Mouse (Mus musculus): ENCODE results near the gene Pycard. TPM values are rescaled to one million over a fixed set of nuclear protein-coding genes. Genes with fewer than 3 reads are reported as not detected.
A peak's percentile ranks its signal among the peaks of the same experiment; 100 is the strongest.
"Not testable (repeated sequence)": the region's sequence is repeated elsewhere in the genome, so short reads cannot be mapped to it uniquely, and the experiment has no call there.

Gene Pycard
- total RNA-seq, 2 experiments from 2014 or later: 5.6 to 8.0 TPM

DNA sequence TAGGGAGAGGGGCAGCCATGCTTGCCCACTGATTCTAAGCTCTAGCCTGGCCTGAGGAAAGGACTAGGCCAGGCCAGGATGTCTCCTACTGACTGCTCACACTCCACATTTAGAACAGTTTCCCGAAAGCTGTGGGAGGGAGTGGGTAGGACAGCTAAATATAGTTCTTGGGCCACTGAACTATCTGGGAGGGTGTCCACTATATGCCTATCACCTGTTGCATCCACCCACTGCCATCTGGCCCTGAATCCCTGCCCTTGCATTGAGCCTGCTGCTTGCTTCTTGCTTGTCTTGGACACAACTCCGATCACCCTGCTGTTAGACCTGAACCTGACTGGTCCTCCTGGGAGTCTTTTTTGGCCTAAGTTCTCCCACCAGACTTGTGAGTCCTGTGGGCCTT, 10.0 kb upstream of the Pycard start, which contains the start of gene Trim72:
TSS of gene Trim72 (plus strand) at position 262 of the 400 bp plus-strand sequence.
- DNase-seq: no peak

DNA sequence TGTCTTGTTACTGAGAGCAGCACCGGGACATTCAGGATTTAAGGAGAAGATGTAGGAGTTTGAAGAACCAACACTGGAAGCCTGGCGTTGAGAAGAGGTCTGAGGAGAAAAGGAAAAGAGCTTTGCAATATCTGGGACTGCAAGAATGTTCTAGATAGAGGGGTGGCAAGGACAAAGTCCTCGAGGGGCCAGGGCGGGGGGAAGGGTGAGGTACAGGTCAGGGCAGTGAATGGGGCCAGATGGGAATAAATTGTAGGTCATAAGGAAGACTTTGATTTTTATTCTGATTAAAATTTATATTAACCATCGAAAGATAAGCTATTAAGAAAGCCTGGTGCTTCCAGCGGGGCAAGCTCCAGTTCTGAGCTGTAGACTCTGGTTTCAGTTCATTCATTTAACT, 9.4 kb upstream of the Pycard start:
- DNase-seq: no peak

DNA sequence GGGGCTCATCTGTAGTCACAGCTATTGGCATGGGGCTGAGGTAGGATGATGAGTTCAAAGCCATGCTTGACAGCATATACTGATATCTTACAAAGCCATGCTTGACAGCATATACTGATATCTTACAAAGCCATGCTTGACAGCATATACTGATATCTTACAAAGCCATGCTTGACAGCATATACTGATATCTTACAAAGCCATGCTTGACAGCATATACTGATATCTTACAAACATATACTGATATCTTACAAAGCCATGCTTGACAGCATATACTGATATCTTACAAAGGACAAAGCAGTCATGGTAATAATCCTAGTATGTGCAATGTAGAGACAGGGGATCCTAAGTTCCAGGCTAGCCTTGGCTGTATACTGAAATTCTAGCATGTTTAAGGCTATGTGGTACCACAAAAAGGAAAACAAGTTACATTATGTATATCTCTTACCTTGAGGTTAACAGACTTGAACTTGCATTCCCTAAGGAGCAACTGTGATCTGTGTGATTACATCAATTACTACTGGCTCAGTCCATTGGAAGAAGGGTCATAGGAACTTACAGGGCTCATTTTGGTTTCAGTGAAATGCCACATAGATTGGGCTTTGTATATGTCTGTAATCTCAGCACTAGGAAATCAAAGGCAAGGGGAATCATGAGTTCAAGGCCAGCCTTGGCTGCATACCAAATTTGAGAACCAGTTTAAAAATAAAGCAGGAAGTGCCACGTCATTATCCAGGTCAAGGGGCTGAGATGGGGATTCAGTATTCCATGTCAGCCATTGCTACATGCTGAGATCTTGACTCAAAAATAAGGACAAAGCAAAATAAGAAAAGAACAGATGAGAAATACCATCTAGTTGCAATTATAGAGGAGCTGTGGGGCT, 6.6 kb upstream of the Pycard start:
- peak; percentile 36 for DNase-seq

- no peak for DNase-seq
These were observed 5.8 kb upstream of the Pycard start for GRCm38 (mm10) chr7:127999436-127999835.

- DNase-seq: no peak
These were observed 953 bp downstream of the Pycard start for GRCm38 (mm10) chr7:127992488-127993340.

DNA sequence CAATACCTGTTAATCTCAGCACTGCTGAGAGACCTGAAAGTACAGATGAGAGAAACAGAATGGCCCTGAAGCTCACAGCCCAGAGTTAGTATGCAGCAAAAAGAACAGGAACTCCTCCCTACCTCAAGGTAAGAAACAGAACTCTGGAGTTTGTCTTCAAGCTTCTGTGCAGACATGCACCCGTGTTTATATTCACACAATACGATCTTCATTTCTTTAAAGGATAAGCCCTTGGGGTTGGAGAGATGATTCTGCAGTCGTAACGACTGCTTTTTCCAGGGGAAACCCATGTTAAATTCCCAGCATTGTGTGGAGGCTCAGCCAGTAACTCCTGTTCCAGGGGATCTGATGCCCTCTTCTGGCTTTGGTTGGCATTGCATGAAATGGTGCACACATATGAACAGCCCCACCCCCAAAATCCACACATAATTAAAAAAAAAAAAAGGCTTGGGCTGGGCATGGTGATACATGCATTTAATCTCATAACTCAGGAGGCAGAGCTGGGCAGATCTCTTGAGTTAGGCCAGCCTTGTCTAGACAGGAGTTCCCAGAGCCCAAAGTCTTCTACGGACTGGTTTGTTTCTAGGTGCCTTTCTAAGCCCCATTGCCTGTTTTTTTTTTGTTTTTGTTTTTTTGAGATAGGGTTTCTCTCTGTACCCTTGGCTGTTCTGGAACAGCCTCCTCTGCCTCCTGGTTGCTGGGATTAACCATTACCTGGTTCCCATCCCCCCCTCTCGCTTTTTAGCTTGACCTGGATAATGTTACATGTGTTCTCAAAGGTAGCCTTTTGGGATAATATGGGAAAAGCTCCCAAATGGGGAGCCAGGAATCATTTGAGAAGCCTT, 1.8 kb downstream of the Pycard start:
- peak; percentile 83 for DNase-seq

- DNase-seq: no peak
These were observed 4.8 kb downstream of the Pycard start for GRCm38 (mm10) chr7:127988904-127989303.

GRCm38 (mm10) chr7:127980606-127981005, 13.1 kb downstream of the Pycard start:
- DNase-seq: no peak

GRCm38 (mm10) chr7:127978856-127979255, 14.8 kb downstream of the Pycard start:
- DNase-seq: no peak

DNA sequence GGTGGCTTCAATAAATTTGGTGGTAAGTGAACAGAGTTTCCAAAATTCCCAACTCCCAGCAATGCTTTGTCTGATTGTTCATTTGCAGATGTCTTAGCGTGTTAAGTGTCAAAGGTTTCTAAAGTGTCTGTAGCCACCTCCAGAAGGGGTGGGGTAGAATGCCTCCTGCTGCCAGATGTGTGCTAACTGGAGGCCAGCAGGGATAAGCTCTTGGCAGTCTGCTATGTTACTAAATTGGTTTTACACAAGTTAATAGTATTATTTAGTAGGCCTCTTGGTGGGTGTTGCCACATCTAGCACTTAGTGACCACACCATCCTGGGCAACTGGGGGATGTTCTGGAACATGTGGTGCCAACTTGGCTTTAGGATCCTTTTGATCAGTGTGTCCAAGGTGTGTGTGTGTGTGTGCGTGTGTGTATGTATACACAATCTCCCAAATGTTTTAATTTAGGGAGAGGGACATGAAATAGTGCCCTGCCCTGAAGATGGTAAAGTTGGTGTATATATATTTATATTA, 19.2 kb downstream of the Pycard start:
- DNase-seq: peak; percentile 44

DNA sequence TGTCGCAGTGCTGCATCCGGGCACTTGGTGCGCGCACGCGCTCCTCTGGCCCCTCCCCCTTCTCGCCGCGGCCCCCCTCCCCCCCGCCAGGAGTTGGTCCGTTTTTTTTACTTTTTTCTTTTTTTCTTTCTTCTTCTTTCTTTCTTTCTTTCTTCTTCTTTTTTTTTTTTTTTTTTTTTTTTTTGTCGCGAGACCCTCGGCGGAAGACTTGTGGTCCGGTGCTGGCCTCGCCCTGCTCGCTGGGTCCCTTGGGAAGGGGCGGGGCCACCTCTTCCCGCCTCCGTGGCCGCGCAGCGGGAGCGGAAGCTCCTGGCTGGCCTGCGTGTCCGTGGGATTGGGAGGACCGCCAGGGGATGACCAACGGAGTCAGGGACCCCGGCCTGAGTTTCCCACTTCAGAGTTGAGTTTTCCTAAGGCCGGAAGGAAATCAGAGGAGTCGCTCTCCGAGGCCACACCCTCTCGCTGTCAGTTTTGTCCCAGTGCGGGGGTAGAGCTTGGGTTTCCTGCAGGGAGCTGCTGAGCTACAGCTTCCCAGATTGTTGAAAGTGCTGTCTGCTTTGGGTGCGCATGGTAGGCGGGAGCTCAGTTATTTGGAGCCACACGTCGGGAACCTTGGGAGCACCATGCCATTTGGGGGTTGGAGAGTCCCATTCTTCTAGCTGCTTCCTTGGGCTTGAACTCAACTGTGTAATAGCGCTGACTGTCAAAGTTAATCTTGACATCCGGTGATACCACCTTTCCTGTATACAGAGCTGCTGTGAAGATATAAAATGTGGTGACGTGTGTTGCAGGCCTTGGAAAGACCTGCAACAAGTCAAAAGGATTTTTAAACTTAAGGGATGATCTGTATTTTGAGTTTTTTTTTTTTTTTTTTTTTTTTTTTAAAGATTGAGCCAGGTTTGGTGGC, 25.5 kb downstream of the Pycard start:
- peak; percentile 88 for DNase-seq

DNA sequence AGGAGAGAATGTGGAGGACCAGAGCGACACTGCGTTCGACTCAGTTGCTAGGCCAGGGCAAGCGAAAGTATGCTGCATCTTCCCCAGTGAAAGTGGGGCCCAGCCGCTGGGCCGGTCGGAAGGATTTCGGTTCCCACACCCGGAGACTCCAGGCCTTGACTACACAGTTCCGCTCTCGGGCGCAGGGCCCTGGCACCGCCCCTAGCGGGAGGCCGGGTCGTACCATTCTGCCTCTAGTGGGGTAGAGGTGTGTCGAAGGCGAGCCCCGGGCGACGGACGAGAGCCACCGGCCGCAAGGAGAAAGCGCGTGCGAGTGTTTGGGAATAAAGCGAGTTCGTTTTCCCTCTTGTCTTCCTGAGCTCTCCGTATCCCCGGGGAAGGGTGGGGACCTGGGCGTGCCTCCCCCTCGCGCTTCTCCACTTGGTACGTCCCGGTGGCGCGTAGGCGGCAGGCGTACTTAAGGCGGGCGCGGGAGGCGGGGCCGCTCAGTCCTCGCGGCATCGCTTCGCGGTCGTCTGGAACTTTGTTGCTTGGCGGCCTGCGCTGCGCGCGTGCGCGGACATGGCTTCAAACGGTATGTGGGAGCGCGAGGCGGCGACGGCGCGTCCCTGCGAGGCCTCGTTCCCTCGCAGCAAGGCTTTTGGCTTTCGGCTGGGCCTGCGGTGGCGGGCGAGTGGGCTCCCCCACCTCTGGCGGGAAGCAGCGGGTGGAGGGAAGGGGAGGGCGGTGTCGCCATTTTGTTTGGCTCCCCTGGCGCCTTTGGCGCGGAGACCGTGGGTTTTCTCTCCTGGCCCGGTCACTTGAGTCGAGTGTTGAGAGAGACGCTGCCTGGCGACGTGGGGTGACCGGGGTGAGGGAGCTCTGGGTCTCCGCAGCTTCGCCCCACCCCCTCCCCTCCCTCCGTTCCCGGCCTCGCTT, 26.4 kb downstream of the Pycard start, which contains the start of gene Fus:
TSS of gene Fus (plus strand) at position 454 of the 918 bp plus-strand sequence.
- DNase-seq: peak; percentile 98

DNA sequence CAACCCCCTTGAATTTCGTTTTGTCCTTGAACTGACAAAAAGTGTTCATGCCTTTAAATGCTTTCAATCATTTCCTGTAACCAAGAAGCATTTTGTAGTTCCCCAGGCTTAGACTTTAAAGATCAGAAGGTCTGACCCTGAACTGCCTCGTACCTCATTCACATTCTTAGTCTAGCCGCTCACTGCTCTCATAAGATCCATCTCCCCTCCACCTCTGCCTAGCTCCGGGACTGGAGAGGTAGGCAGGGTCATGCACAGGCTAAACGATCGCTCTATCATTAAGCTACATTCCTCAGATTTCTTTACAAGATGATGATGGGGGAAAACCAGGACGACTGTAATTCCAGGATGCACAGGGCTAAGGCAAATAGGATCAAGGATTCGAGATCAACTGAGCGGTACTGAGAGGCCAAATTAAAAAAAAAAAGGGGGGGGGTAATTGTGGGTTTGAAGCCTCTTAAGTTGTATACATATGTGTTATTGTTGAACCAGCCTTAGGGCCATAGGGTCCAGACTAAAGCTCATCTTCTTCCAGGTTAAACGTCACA, 27.2 kb downstream of the Pycard start:
- peak; percentile 29 for DNase-seq

DNA sequence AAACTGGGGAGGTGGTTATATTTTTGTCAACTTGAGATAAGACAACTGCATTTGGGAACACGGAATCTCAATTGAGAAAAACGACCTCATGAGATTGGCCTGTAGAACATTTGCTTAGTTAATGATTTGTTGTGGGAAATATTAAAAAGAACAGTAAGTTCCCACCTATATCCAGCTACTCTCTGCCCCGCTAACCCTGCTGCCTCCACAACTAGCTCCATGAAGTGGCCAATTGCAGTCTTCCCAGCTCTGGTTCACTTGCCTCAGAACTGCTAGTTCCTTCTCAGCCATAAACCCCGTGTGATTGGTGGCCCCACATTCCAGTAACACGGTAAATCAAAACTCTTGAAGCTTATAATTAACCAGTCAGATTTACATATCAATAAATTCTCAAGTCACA, 34.3 kb downstream of the Pycard start:
- DNase-seq: no peak

GRCm38 (mm10) chr7:127952864-127953581, 40.6 kb downstream of the Pycard start:
- DNase-seq: no peak

- DNase-seq: no peak
These were observed 47.1 kb downstream of the Pycard start, which contains the start of gene Prss36 for GRCm38 (mm10) chr7:127946470-127947023. Gene Prss36 (minus strand): TSS chr7:127946725.

DNA sequence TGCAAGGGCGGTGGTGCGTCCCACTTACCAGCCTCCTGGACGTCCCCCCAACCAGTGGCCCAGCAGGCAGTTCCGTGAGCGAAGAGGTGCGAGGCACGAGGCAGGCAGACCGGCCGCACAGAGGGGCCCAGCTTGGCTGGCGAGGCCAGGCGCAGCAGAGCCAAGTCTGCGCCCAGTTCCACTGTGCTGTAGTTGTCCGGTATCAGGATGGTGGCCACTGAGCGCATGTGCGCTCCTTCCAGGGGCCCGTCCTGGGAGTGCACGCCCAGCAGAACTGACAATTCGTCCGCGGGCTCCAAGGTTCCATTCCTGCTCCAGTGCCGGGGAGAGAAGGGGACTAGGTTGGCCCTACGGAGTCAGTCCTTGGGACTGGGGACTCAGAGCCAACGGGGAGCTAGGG, 49.1 kb downstream of the Pycard start:
- DNase-seq: peak; percentile 62

DNA sequence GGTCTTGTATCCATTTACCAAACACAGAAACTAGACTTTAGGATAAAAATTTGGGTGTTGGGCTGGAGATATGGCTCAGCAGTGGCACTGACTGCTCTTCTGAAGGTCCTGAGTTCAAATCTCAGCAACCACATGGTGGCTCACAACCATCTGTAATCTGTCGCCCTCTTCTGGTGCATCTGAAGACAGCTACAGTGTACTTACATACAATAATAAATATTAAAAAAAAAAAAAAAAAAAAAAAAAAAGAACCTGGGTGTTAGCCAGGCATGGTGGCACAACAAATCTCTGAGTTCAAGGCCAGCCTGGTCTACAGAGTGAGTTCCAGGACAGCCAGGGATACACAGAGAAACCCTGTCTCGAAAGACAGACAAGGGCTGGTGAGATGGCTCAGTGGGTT, 51.6 kb downstream of the Pycard start:
- not testable (repeated sequence) for DNase-seq
